Mouse (Mus musculus) cerebellum, adult 9-11 months (tissue): ENCODE data around the gene Nptxr.
"Not testable (repeated sequence)": the region's sequence is repeated elsewhere in the genome, so short reads cannot be mapped to it uniquely, and the experiment has no call there.

ENCODE experiments used
- DNase-seq: peaks from one replicate; pipeline ENCODE4 v3.0.0; 2022

The Nptxr gene

GRCm38 (mm10) chr15:79822265-79823199 lies 18.0 kb upstream of the Nptxr start:
- peak; percentile 55 for DNase-seq

GRCm38 (mm10) chr15:79818325-79818724 lies 13.8 kb upstream of the Nptxr start:
- DNase-seq: no peak

- DNase-seq: no peak
Measured at GRCm38 (mm10) chr15:79813666-79814258, 9.2 kb upstream of the Nptxr start.

- not testable (repeated sequence) for DNase-seq
Measured at GRCm38 (mm10) chr15:79812840-79813239, 8.3 kb upstream of the Nptxr start.

- DNase-seq: peak; percentile 82
Measured at GRCm38 (mm10) chr15:79810997-79811396, 6.4 kb upstream of the Nptxr start.

- DNase-seq: peak; percentile 96
Measured at GRCm38 (mm10) chr15:79810061-79810460, 5.5 kb upstream of the Nptxr start.

- DNase-seq: peak; percentile 81
Measured at GRCm38 (mm10) chr15:79808658-79809057, 4.1 kb upstream of the Nptxr start.

GRCm38 (mm10) chr15:79808114-79808513 lies 3.5 kb upstream of the Nptxr start:
- peak; percentile 81 for DNase-seq

GRCm38 (mm10) chr15:79807050-79807449 lies 2.5 kb upstream of the Nptxr start:
- peak; percentile 54 for DNase-seq

- DNase-seq: peak; percentile 53
Measured at GRCm38 (mm10) chr15:79805246-79805645, 680 bp upstream of the Nptxr start.

GRCm38 (mm10) chr15:79803533-79804351 lies 824 bp downstream of the Nptxr start:
- DNase-seq: peak; percentile 71

GRCm38 (mm10) chr15:79802304-79802703 lies 2.3 kb downstream of the Nptxr start:
- peak; percentile 83 for DNase-seq

- DNase-seq: peak; percentile 63
Measured at GRCm38 (mm10) chr15:79801646-79802045, 2.9 kb downstream of the Nptxr start.

GRCm38 (mm10) chr15:79800701-79801100 lies 3.9 kb downstream of the Nptxr start:
- peak; percentile 63 for DNase-seq

- peak; percentile 34 for DNase-seq
Measured at GRCm38 (mm10) chr15:79798591-79798990, 6.0 kb downstream of the Nptxr start.

- DNase-seq: peak; percentile 68
Measured at GRCm38 (mm10) chr15:79797680-79798079, 6.9 kb downstream of the Nptxr start.

- DNase-seq: peak; percentile 55
Measured at GRCm38 (mm10) chr15:79797096-79797495, 7.5 kb downstream of the Nptxr start.

- DNase-seq: peak; percentile 60
Measured at GRCm38 (mm10) chr15:79796256-79796655, 8.3 kb downstream of the Nptxr start.

- peak; percentile 39 for DNase-seq
Measured at GRCm38 (mm10) chr15:79794173-79794572, 10.4 kb downstream of the Nptxr start.

GRCm38 (mm10) chr15:79793076-79793475 lies 11.5 kb downstream of the Nptxr start:
- DNase-seq: peak; percentile 23

- peak; percentile 77 for DNase-seq
Measured at GRCm38 (mm10) chr15:79792455-79792854, 12.1 kb downstream of the Nptxr start.

- DNase-seq: no peak
Measured at GRCm38 (mm10) chr15:79791502-79791901, 13.1 kb downstream of the Nptxr start.

GRCm38 (mm10) chr15:79790905-79791304 lies 13.7 kb downstream of the Nptxr start:
- peak; percentile 70 for DNase-seq
